Mouse (Mus musculus): Measurements from ENCODE around the gene Zfp280c.

Gene Zfp280c

DNA sequence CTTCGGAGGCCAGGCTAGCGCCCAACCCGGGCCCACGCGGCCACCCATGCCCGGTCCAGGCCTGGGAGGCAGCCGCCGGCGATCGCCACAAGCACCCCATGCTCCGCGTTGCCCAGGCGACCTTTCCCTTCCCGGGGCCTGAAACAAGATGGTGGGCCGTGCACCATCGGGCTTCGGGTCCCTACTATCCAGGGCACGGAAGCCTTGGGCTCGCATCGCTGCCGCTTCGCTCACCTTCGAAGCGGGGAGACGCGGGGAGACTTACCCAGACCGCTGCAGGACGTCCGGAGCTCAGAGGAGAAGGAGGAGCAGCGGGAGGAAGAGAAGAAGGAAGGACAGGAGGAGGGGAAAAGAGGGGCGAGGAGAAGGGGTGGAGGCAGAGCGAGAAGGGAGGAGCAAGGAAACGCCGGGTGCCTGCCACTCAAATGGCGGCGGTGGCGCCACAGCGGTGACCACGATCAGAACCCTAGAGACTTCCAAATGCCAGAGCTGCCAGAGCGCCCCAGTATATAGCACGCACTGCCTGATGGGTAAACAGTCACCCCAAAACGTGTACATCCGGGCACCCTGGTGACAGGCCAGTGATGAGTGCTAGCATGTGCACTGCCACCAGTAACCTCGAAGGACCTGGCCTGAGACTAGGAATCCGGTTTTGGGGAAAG lies at the start of gene Zfp280c:
Zfp280c (minus strand) TSS at position 406 of the 662 bp plus-strand sequence.
- DNase-seq: peak; percentile 57 to 68

DNA sequence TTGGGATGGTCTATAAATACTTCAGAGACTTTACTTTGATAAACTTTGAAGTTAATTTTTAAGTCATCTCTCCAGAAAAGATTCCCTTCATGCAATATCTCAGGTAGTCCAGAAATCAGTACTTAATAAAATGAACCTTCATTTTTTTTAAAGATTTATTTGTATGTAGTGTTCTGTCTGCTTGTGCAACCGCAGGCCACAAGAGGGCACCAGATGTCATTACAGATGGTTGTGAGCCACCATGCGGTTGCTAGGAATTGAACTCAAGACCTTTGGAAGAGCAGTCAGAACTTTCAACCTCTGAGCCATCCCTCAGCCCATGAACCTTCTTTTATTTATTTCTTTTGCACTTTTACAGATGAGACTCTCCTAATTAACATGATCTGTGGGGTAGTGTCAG lies 42.7 kb upstream of the Zfp280c start:
- DNase-seq: no peak

- DNase-seq: no peak
These were observed 29.7 kb upstream of the Zfp280c start for GRCm38 (mm10) chrX:48624054-48624420.

- DNase-seq: peak; percentile 83 to 85
These were observed 29.2 kb upstream of the Zfp280c start, which contains the start of gene Slc25a14 for GRCm38 (mm10) chrX:48623379-48624053. Gene Slc25a14 (plus strand): TSS chrX:48623413.

DNA sequence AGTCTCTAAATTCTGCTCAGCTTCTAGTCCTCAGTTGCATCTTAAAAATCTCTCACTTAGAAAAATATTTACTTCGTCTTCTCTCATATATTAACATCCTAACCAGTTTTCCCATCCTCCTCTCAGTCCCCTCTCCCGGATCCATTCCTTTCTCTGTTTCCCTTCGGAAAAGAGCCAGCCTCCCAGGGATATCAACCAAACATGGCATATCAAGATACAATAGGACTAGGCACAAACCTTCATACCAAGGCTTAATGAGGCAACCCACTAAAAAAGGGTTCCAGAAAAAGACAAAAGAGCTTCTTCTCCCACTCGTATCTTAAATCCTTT lies 28.7 kb upstream of the Zfp280c start:
- no peak for DNase-seq

- DNase-seq: no peak
These were observed 10.6 kb upstream of the Zfp280c start for GRCm38 (mm10) chrX:48604872-48605271.

DNA sequence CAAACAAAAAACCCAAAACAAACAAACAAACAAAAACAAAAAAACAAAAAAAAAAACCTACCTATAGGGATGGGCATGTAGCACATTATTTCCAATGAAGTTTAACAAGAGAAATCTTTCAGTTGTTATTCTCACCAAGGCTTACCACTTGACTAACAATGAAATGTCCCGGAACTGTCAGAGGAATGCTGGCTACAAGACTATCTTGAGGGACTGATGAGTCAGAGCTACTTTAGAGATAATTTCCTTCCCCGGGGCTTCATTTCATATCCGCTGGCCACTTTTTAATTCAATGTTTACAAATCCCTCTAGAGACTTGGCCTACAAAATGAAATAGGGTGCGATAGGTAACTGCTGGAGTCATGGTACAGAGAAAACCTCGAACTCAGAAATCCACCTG lies 2.6 kb upstream of the Zfp280c start:
- DNase-seq: no peak

DNA sequence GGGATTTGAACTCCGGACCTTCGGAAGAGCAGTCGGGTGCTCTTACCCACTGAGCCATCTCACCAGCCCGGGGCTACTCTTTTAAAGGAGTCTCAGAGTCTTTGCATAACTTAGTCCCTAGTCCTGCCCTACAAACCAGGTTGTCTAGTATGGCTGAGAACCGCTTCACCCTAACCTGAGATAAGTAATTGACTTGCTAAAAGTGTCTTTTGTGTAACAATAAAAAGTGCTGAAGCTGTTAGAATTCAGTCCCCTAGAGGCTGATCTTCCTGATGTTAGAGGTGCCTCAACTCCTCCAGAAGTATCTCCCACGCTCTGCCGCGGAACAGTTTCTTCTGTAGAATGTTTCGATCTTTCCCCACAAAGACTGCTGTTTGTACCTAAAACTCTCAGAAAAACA lies 1.7 kb upstream of the Zfp280c start:
- no peak for DNase-seq

GRCm38 (mm10) chrX:48593721-48594098 lies 594 bp downstream of the Zfp280c start:
- DNase-seq: no peak

- no peak for DNase-seq
These were observed 11.0 kb downstream of the Zfp280c start for GRCm38 (mm10) chrX:48583332-48583731.

GRCm38 (mm10) chrX:48532175-48532574 lies 62.1 kb downstream of the Zfp280c start:
- peak; percentile 34 to 72 for DNase-seq

- DNase-seq: no peak
These were observed 67.9 kb downstream of the Zfp280c start for GRCm38 (mm10) chrX:48526435-48526834.

DNA sequence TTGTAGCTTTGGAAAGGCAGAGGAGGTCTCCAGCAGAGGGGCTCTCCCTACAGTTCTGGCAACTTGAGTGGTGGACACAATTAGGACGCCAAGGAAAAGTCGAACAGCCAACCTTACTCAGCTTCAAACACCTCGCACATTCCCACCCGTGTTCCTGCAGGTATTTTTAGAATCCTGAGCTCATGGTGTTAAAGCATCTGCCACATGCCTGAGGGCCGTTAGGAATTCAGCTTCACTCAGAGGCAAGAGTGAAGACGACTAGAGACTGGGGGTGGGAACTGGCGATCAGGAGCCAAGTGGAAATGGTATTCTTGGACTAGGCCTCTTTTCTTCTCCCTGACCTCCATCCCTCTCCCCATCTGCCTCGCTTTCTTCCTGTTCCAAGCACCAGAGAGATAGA lies 68.4 kb downstream of the Zfp280c start:
- no peak for DNase-seq

DNA sequence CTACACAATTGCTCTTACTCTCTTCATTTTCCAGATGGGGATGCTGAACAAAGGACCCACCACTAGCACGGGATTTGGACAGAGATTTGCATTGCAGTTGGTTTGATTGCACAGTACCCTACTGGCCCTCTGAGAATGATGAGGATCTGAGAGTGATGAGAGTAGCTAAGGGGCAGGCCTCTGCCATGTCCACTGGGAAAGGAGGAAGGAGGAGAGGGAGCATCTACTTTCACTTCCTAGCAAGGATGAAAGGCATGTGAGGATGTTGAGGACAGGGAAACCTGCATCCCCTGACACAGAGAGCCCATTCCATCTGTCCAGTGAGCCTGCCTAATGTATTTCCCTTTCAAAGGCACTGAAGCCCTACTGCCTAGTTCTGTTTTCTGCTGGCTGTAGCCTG lies 69.0 kb downstream of the Zfp280c start:
- DNase-seq: no peak

DNA sequence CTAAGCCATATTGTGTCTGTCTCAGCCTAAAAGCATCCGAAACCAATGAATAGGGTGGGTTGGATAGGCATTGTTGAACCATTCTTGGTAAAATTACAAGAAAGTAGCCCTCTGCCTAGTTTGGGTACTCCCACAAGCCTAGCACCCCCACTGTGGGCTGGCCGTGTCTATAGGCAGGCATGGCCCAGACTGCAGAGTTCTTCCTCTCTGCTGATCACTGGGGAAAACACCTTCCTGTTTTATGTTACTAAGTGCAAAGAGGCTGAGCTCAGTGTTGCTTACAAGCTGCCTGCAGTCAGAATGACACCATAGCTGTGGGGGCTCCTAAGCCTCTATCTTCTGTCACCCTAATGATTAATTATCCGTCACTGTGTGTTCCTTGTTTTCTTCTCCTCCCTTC lies 70.8 kb downstream of the Zfp280c start:
- DNase-seq: no peak

GRCm38 (mm10) chrX:48521651-48522050 lies 72.7 kb downstream of the Zfp280c start:
- no peak for DNase-seq

GRCm38 (mm10) chrX:48519549-48520085 lies 74.7 kb downstream of the Zfp280c start:
- no peak for DNase-seq

DNA sequence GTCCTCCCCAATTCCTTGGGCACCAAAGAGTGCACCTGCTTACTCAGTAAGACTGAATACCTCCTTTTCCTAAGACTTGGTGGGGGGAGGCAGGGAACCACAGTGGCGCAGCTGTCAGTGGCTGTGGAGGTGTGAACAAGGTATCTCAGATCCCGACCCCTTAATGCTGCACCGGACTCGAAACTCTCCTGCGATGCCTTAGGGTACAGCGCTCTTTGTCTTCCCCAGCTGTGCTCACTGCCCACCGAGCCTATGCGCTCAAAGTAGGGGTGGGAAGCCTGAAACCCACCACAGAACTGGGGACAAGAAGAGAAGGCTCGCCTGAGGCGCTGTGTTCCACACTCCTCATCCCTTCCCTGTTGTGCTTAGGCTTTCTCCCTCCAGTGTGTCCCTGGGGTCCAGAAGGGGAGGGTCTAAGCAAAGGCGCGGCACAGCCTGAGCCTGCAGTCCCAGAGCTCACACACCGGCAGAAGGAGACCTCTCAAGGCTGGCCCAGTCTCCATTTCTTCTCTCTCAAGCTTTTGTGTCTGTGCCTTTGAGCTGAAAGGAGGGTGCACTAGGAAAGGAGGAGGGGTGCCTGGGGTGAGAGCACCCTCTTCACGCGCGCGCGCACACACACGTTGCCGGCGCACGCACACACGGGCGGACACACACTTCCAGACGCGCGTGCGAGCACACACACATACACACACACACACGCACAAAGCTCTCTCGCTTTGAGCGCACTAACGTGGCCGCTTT lies 75.3 kb downstream of the Zfp280c start, which contains the start of gene Rab33a:
Rab33a (plus strand) TSS at position 478 of the 741 bp plus-strand sequence.
- no peak for DNase-seq

DNA sequence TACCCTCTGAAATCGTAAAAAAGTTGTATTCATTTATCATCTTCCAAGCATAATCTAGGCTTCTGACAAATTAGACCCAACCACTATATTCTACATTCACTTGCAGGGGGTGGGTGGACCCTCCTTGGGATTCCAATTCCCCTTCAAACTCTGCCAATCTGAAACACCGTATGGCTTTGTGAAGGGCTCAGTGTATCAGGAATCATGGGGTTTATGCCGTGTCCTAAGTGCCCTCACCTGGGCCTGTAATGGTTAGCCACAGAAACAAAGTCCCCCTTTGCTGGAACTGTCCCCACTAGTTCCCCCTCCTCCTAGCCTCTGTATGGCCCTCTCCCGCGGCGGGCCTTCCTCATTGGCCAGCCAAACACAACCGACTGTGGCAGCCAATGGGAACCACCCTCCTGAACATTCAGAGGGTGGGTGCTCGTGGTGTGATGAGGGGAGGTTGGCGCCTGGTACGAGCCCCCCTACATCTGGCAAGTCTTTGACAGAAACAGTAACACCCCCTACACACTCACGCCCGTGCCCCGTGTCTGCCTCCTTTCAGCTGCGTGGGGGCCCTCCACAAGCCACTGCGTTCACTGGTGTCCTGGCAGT lies 76.0 kb downstream of the Zfp280c start:
- DNase-seq: no peak

DNA sequence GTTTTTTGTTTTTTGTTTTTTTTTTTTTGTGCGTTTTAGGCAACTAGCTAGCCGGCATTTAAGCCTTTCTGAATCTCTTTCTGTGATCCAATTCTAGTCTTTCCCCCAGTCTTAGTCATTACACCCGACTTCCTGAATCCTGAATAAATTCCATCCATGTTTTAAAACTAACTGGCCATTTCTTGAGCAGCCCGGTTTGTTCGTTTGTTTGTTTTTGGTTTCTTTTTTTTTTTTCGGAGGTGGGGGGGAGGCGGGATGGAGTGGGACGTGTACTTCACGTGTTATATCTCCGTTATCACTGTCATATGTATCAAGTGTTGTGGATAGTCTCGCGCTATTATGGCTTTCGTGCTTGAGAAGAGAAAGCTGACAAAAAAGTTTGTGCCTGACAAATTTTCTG lies 80.5 kb downstream of the Zfp280c start:
- peak in 1 of 2 experiments; percentile 17 for DNase-seq

GRCm38 (mm10) chrX:48513166-48513807 lies 81.0 kb downstream of the Zfp280c start, which contains the start of gene Aifm1:
Gene Aifm1 (minus strand): TSS chrX:48513563.
- DNase-seq: peak; percentile 93 to 96

GRCm38 (mm10) chrX:48493763-48494162 lies 100.5 kb downstream of the Zfp280c start:
- no peak for DNase-seq
